Mouse (Mus musculus) MEL (cell line): ENCODE measurements around the gene Chd3.

Source experiments
- CTCF ChIP-seq, 3 experiments: IDR thresholded peaks in 2 of 3; conservative IDR thresholded peaks in 1 of 3; 2 replicates each; pipeline ENCODE4 v1.5.1; 2011 to 2012; ENCODE audit warnings: low read length in 3 of 3, low read depth in 2 of 3, mild to moderate bottlenecking in 2 of 3, improper control_type of control experiment in 1 of 3, inconsistent platforms in 1 of 3, mixed read lengths in 1 of 3, moderate library complexity in 1 of 3; ENCODE audit not compliant: control insufficient read depth in 1 of 3, insufficient read depth in 1 of 3, poor library complexity in 1 of 3, severe bottlenecking in 1 of 3
- E2F4 ChIP-seq: IDR thresholded peaks from 2 replicates; pipeline ENCODE4 v1.6.1; 2011; ENCODE audit warnings: low read depth, low read length, improper control_type of control experiment, borderline replicate concordance
- UBTF ChIP-seq: IDR thresholded peaks from 2 replicates; pipeline ENCODE4 v1.6.1; 2012; ENCODE audit warnings: low read depth, mild to moderate bottlenecking, inconsistent platforms, low read length, improper control_type of control experiment, moderate library complexity, borderline replicate concordance; ENCODE audit not compliant: insufficient read depth
- USF2 ChIP-seq, 2 experiments: IDR thresholded peaks; 2 replicates each; pipeline ENCODE4 v1.6.1; 2011 to 2012; ENCODE audit warnings: improper control_type of control experiment in 2 of 2, low read length in 2 of 2, borderline replicate concordance in 1 of 2, inconsistent platforms in 1 of 2, low read depth in 1 of 2, mild to moderate bottlenecking in 1 of 2; ENCODE audit not compliant: insufficient read depth in 1 of 2

DNA sequence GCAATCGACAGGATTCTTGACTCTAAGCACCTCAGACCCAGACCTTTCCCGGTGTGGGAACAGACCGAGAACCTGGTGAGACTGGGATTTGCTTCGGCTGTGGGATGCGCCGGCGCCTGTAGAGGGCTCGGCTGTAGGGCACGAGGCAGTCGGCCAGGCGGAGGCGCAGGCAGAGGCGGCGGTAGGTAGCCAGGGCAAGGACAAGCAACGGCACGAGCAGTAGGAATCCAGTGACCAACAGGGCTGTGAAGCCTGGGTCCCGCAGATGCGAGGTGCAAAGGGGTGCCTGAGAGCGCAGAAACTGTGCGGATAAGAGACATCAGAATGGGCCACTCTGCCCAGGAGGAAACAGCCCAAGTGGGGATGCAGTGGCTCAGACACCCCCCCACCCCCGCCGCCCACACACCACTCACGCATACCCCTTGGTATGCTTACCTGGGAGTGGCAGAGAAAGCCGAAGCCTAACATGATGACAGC is 28.4 kb upstream of the Chd3 start:
- TF ChIP-seq CTCF (IDR thresholded peaks at IDR 0.05 in 2 of 3, conservative IDR thresholded peaks at IDR 0.05 in 1 of 3; ENCODE audit: control insufficient read depth in 1 of 3, insufficient read depth in 1 of 3, low read depth in 2 of 3, low read length in 3 of 3, poor library complexity in 1 of 3, severe bottlenecking in 1 of 3) (no peak), USF2 (IDR thresholded peaks at IDR 0.05; ENCODE audit: borderline replicate concordance in 1 of 2, insufficient read depth in 1 of 2, low read depth in 1 of 2, low read length in 2 of 2) (no peak), E2F4 (no peak), UBTF (no peak)
